Mouse (Mus musculus): Measurements from ENCODE around the gene Plekho2. TPM values are rescaled to one million over a fixed set of nuclear protein-coding genes. Genes with fewer than 3 reads are reported as not detected.

Plekho2 gene
- polyA plus RNA-seq, 1 experiment from 2014 or later = 11.2 TPM

- no peaks in the 10 kb centered on the region for H3K27me3 ChIP-seq (ENCODE audit: control insufficient read depth, insufficient read depth, low read length)
- WGBS = 88% methylated on average over 5 of the region's 5 CpGs
- DNase-seq (ENCODE audit: low spot score) (no peak), ATAC-seq (replicated peaks; ENCODE audit: insufficient number of reproducible peaks, low FRiP score, low TSS enrichment, low read depth) (no peak)
- H3K4me1 ChIP-seq (ENCODE audit: control insufficient read depth, insufficient read depth, low read length) = peaks cover 4% of the 10 kb centered on the region; the same call in 1 of the 2 replicates
- no peak overlapping the region for H3K27ac ChIP-seq (replicated peaks; ENCODE audit: low read depth, low read length)
- no peak overlapping the region for H3K9ac ChIP-seq (replicated peaks; ENCODE audit: low read length)
- H3K4me2 ChIP-seq (ENCODE audit: low read depth, low read length) = no peak overlapping the region
- no peaks in the 10 kb centered on the region; the same call in 1 of the 2 replicates for H3K36me3 ChIP-seq (replicated peaks; ENCODE audit: control insufficient read depth, insufficient read depth, low read depth, low read length)
- no peaks in the 10 kb centered on the region for H3K9me3 ChIP-seq (replicated peaks; ENCODE audit: control insufficient read depth, low read length)
- no peak overlapping the region for H3K4me3 ChIP-seq (ENCODE audit: low read depth, low read length)
Measured at GRCm38 (mm10) chr9:65556979-65557378, 22.9 kb downstream of the Plekho2 start.

- H3K9me3 ChIP-seq (replicated peaks; ENCODE audit: control insufficient read depth, low read length) = no peaks in the 10 kb centered on the region
- no peaks in the 10 kb centered on the region for H3K27me3 ChIP-seq (ENCODE audit: control insufficient read depth, insufficient read depth, low read length)
- peaks cover 4% of the 10 kb centered on the region; the same call in 1 of the 2 replicates for H3K4me1 ChIP-seq (ENCODE audit: control insufficient read depth, insufficient read depth, low read length)
- WGBS = 96% methylated on average over 8 of the region's 8 CpGs
- ATAC-seq (replicated peaks; ENCODE audit: insufficient number of reproducible peaks, low FRiP score, low TSS enrichment, low read depth) (no peak), DNase-seq (ENCODE audit: low spot score) (no peak)
- H3K36me3 ChIP-seq (replicated peaks; ENCODE audit: control insufficient read depth, insufficient read depth, low read depth, low read length) = no peaks in the 10 kb centered on the region; the same call in 1 of the 2 replicates
- no peak overlapping the region for H3K4me2 ChIP-seq (ENCODE audit: low read depth, low read length)
- no peak overlapping the region for H3K9ac ChIP-seq (replicated peaks; ENCODE audit: low read length)
- H3K4me3 ChIP-seq (ENCODE audit: low read depth, low read length) = no peak overlapping the region
- no peak overlapping the region for H3K27ac ChIP-seq (replicated peaks; ENCODE audit: low read depth, low read length)
Measured at GRCm38 (mm10) chr9:65556349-65556748, 23.5 kb downstream of the Plekho2 start.

GRCm38 (mm10) chr9:65555621-65556020, 24.2 kb downstream of the Plekho2 start:
- whole genome bisulfite sequencing = 84% methylated on average over 4 of the region's 4 CpGs
- Histone ChIP-seq H3K9ac (replicated peaks; ENCODE audit: low read length) (no peak overlapping the region), H3K36me3 (replicated peaks; ENCODE audit: control insufficient read depth, insufficient read depth, low read depth, low read length) (no peaks in the 10 kb centered on the region; the same call in 1 of the 2 replicates), H3K4me2 (ENCODE audit: low read depth, low read length) (no peak overlapping the region), H3K4me3 (ENCODE audit: low read depth, low read length) (no peak overlapping the region), H3K4me1 (ENCODE audit: control insufficient read depth, insufficient read depth, low read length) (peaks cover 9% of the 10 kb centered on the region; the same call in 1 of the 2 replicates), H3K27ac (replicated peaks; ENCODE audit: low read depth, low read length) (0 out of 2 replicates have a peak overlapping the region, but pooled peaks have one; percentile 72), H3K9me3 (replicated peaks; ENCODE audit: control insufficient read depth, low read length) (no peaks in the 10 kb centered on the region), H3K27me3 (ENCODE audit: control insufficient read depth, insufficient read depth, low read length) (no peaks in the 10 kb centered on the region)
- DNase-seq (ENCODE audit: low spot score) (no peak), ATAC-seq (replicated peaks; ENCODE audit: insufficient number of reproducible peaks, low FRiP score, low TSS enrichment, low read depth) (no peak)

- 3% methylated on average over 5 of the region's 5 CpGs for WGBS
- Histone ChIP-seq H3K9me3 (replicated peaks; ENCODE audit: control insufficient read depth, low read length) (no peaks in the 10 kb centered on the region), H3K36me3 (replicated peaks; ENCODE audit: control insufficient read depth, insufficient read depth, low read depth, low read length) (no peaks in the 10 kb centered on the region; the same call in 1 of the 2 replicates), H3K4me2 (ENCODE audit: low read depth, low read length) (no peak overlapping the region), H3K27me3 (ENCODE audit: control insufficient read depth, insufficient read depth, low read length) (no peaks in the 10 kb centered on the region), H3K4me3 (ENCODE audit: low read depth, low read length) (no peak overlapping the region), H3K27ac (replicated peaks; ENCODE audit: low read depth, low read length) (peak overlapping the region; percentile 72; the same call in 1 of the 2 replicates), H3K9ac (replicated peaks; ENCODE audit: low read length) (0 out of 2 replicates have a peak overlapping the region, but pooled peaks have one; percentile 18), H3K4me1 (ENCODE audit: control insufficient read depth, insufficient read depth, low read length) (peaks cover 9% of the 10 kb centered on the region; the same call in 1 of the 2 replicates)
- peak; percentile 73 for DNase-seq (ENCODE audit: low spot score)
- ATAC-seq (replicated peaks; ENCODE audit: insufficient number of reproducible peaks, low FRiP score, low TSS enrichment, low read depth) = peak; percentile 73
Measured at GRCm38 (mm10) chr9:65555001-65555405, 24.8 kb downstream of the Plekho2 start.

GRCm38 (mm10) chr9:65552711-65553110, 27.1 kb downstream of the Plekho2 start:
- WGBS = 98% methylated on average over 2 of the region's 2 CpGs
- H3K27me3 ChIP-seq (ENCODE audit: control insufficient read depth, insufficient read depth, low read length) = no peaks in the 10 kb centered on the region
- H3K4me2 ChIP-seq (ENCODE audit: low read depth, low read length) = no peak overlapping the region
- H3K9ac ChIP-seq (replicated peaks; ENCODE audit: low read length) = no peak overlapping the region
- DNase-seq (ENCODE audit: low spot score) (no peak), ATAC-seq (replicated peaks; ENCODE audit: insufficient number of reproducible peaks, low FRiP score, low TSS enrichment, low read depth) (no peak)
- H3K9me3 ChIP-seq (replicated peaks; ENCODE audit: control insufficient read depth, low read length) = no peaks in the 10 kb centered on the region
- H3K36me3 ChIP-seq (replicated peaks; ENCODE audit: control insufficient read depth, insufficient read depth, low read depth, low read length) = no peaks in the 10 kb centered on the region
- peaks cover 9% of the 10 kb centered on the region; the same call in 1 of the 2 replicates for H3K4me1 ChIP-seq (ENCODE audit: control insufficient read depth, insufficient read depth, low read length)
- no peak overlapping the region for H3K27ac ChIP-seq (replicated peaks; ENCODE audit: low read depth, low read length)
- H3K4me3 ChIP-seq (ENCODE audit: low read depth, low read length) = no peak overlapping the region

GRCm38 (mm10) chr9:65552141-65552540, 27.7 kb downstream of the Plekho2 start:
- no peak for DNase-seq (ENCODE audit: low spot score)
- Histone ChIP-seq H3K9ac (replicated peaks; ENCODE audit: low read length) (no peak overlapping the region), H3K4me1 (ENCODE audit: control insufficient read depth, insufficient read depth, low read length) (peaks cover 9% of the 10 kb centered on the region; the same call in 1 of the 2 replicates), H3K4me2 (ENCODE audit: low read depth, low read length) (no peak overlapping the region), H3K27ac (replicated peaks; ENCODE audit: low read depth, low read length) (no peak overlapping the region), H3K9me3 (replicated peaks; ENCODE audit: control insufficient read depth, low read length) (no peaks in the 10 kb centered on the region), H3K36me3 (replicated peaks; ENCODE audit: control insufficient read depth, insufficient read depth, low read depth, low read length) (no peaks in the 10 kb centered on the region), H3K4me3 (ENCODE audit: low read depth, low read length) (no peak overlapping the region), H3K27me3 (ENCODE audit: control insufficient read depth, insufficient read depth, low read length) (no peaks in the 10 kb centered on the region)
- 88% methylated on average over 5 of the region's 5 CpGs for WGBS
- no peak for ATAC-seq (replicated peaks; ENCODE audit: insufficient number of reproducible peaks, low FRiP score, low TSS enrichment, low read depth)

- Histone ChIP-seq H3K4me3 (ENCODE audit: low read depth, low read length) (no peak overlapping the region), H3K36me3 (replicated peaks; ENCODE audit: control insufficient read depth, insufficient read depth, low read depth, low read length) (no peaks in the 10 kb centered on the region), H3K4me1 (ENCODE audit: control insufficient read depth, insufficient read depth, low read length) (peaks cover 9% of the 10 kb centered on the region; the same call in 1 of the 2 replicates), H3K9ac (replicated peaks; ENCODE audit: low read length) (no peak overlapping the region; the same call in 1 of the 2 replicates), H3K4me2 (ENCODE audit: low read depth, low read length) (no peak overlapping the region), H3K27me3 (ENCODE audit: control insufficient read depth, insufficient read depth, low read length) (no peaks in the 10 kb centered on the region), H3K27ac (replicated peaks; ENCODE audit: low read depth, low read length) (peak overlapping the region; percentile 60), H3K9me3 (replicated peaks; ENCODE audit: control insufficient read depth, low read length) (no peaks in the 10 kb centered on the region)
- ATAC-seq (replicated peaks; ENCODE audit: insufficient number of reproducible peaks, low FRiP score, low TSS enrichment, low read depth) (no peak; the same call in 1 of the 2 replicates), DNase-seq (ENCODE audit: low spot score) (peak; percentile 78)
- WGBS = 19% methylated on average over 5 of the region's 5 CpGs
Measured at GRCm38 (mm10) chr9:65551035-65551434, 28.8 kb downstream of the Plekho2 start.

GRCm38 (mm10) chr9:65550079-65550831, 29.6 kb downstream of the Plekho2 start:
- DNase-seq (ENCODE audit: low spot score) (no peak), ATAC-seq (replicated peaks; ENCODE audit: insufficient number of reproducible peaks, low FRiP score, low TSS enrichment, low read depth) (no peak)
- no peaks in the 10 kb centered on the region for H3K9me3 ChIP-seq (replicated peaks; ENCODE audit: control insufficient read depth, low read length)
- H3K36me3 ChIP-seq (replicated peaks; ENCODE audit: control insufficient read depth, insufficient read depth, low read depth, low read length) = no peaks in the 10 kb centered on the region
- WGBS = 48% methylated on average over 7 of the region's 7 CpGs
- H3K27ac ChIP-seq (replicated peaks; ENCODE audit: low read depth, low read length) = peak overlapping the region; percentile 60
- no peak overlapping the region for H3K4me2 ChIP-seq (ENCODE audit: low read depth, low read length)
- H3K9ac ChIP-seq (replicated peaks; ENCODE audit: low read length) = no peak overlapping the region; the same call in 1 of the 2 replicates
- H3K27me3 ChIP-seq (ENCODE audit: control insufficient read depth, insufficient read depth, low read length) = no peaks in the 10 kb centered on the region
- no peak overlapping the region for H3K4me3 ChIP-seq (ENCODE audit: low read depth, low read length)
- peaks cover 9% of the 10 kb centered on the region; the same call in 1 of the 2 replicates for H3K4me1 ChIP-seq (ENCODE audit: control insufficient read depth, insufficient read depth, low read length)
